Mouse (Mus musculus): ENCODE data around the gene Draxin. TPM values are rescaled to one million over a fixed set of nuclear protein-coding genes. Genes with fewer than 3 reads are reported as not detected.
A peak's percentile ranks its signal among the peaks of the same experiment; 100 is the strongest.

Gene Draxin
- total and polyA plus RNA-seq, 3 experiments = 0.04 TPM; not detected in 2

DNA sequence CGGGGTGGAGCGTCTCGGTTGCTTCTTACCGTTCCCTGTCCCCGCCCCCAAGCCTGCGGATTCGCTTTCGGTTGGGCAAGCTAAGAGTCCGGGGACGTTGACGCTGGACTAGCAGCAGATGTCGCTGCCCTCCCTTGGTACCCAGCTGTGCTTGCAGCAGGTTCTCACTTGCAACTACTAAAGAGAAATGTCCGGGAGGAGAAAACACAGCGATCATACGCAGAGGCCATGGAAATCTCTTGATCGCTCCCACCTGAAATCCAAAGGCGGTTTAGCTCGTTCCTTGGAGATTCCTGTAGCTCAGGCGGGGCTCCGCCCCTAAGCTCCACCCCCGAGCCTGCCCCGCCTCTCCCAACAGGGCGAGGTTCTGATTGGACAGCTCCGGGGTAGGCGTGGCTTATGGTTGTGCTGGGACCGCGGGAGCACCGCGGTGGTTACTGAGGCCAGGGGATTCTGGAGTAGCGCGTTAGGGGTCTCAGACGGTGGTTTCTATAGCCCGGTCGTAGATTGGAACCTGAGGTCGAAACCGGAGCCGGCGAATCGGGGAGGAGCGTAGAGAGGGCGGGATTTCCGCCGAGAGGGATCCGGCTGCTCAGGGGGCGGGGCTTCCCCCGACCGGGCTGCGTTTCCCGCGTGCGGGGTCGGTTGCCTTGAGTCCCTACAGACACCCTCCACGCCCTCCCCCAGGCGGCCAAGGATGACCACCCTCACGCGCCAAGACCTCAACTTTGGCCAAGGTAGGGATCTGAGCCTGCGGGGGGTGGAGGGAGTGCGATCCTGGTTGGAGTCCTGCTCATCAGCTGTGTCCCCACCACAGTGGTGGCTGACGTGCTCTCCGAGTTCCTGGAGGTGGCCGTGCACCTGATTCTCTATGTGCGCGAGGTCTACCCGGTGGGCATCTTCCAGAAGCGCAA lies 9.9 kb upstream of the Draxin start (continued):
- TF ChIP-seq JUND (conservative IDR thresholded peaks at IDR 0.05; ENCODE audit: low read depth, low read length) = no peak

DNA sequence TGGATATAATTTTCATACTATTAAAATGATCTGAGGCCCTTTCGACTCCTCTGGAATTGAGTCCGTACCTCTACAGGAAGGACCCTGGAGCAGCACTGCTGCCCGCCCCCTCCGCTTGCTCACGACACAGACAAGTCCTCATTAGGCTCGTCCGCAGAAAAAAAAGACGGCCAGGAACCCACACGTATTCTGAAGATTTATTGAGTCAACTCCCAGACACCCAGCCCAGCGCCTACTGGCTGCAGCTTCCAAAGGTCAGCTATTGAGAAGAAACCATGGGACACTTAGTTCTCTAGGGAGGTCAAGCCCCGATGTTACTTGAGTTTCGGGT lies 9.2 kb upstream of the Draxin start:
- Histone ChIP-seq H3K79me2 (replicated peaks; ENCODE audit: control insufficient read depth, extremely low read depth, insufficient read depth, poor library complexity, severe bottlenecking) (no peaks in the 10 kb centered on the region; the same call in 1 of the 2 replicates), H3K27me3 (replicated peaks) (peaks cover 34% of the 10 kb centered on the region), H3K27ac (ENCODE audit: insufficient read depth, low read depth) (no peak overlapping the region), H3K4me3 (replicated peaks in 1 of 3; ENCODE audit: low read depth in 2 of 3, low read length in 2 of 3, poor library complexity in 1 of 3) (peak overlapping the region; percentile 77 to 85 (median 83)), H3K9ac (ENCODE audit: insufficient read depth, low read depth) (peak overlapping the region; percentile 61), H3K36me3 (replicated peaks in 1 of 2; ENCODE audit: control insufficient read depth in 1 of 2, insufficient read depth in 1 of 2, low read length in 1 of 2) (peaks cover 5 to 21% of the 10 kb centered on the region in 2 experiments), H3K4me2 (ENCODE audit: insufficient read depth, low read depth, poor library complexity, severe bottlenecking) (peak overlapping the region; percentile 96), H3K9me3 (replicated peaks; ENCODE audit: low read length) (no peaks in the 10 kb centered on the region), H3K4me1 (ENCODE audit: control insufficient read depth in 1 of 2, insufficient read depth in 2 of 2) (peaks cover under 1 to 6% of the 10 kb centered on the region in 2 experiments; a peak in 2 of 4 replicates)
- DNase-seq (ENCODE audit: extremely low read depth) = no peak
- in situ Hi-C loops (cut with MboI; ENCODE audit: low pct_ligation_motif_present, low pct_unique_long_range_greater_than_20kb, low sequenced_read_pairs) = no loop called here
- dilution Hi-C loops (cut with MboI; ENCODE audit: extremely low pct_ligation_motif_present, extremely low pct_unique_long_range_greater_than_20kb, low sequenced_read_pairs) = no loop called here
- TF ChIP-seq PAX5 (IDR thresholded peaks at IDR 0.05; ENCODE audit: low read length) = no peak
- TF ChIP-seq ZC3H11A (IDR thresholded peaks at IDR 0.05; ENCODE audit: low read depth, low read length) = no peak
- TF ChIP-seq TBP (conservative IDR thresholded peaks at IDR 0.05; ENCODE audit: low read depth, low read length) = no peak
- no peak for TF ChIP-seq GABPA (IDR thresholded peaks at IDR 0.05; ENCODE audit: insufficient replicate concordance, low read depth, low read length)
- peak; percentile 53 for TF ChIP-seq ZNF384 (IDR thresholded peaks at IDR 0.05; ENCODE audit: low read depth, low read length)
- no peak for TF ChIP-seq USF1 (IDR thresholded peaks at IDR 0.05; ENCODE audit: low read depth, low read length)
- no peak for TF ChIP-seq UBTF (IDR thresholded peaks at IDR 0.05; ENCODE audit: low read depth, low read length)
- no peak for TF ChIP-seq JUND (conservative IDR thresholded peaks at IDR 0.05; ENCODE audit: low read depth, low read length)
- peak; percentile 75 for TF ChIP-seq IRF4 (IDR thresholded peaks at IDR 0.05; ENCODE audit: low read depth, low read length)
- TF ChIP-seq NRF1 (IDR thresholded peaks at IDR 0.05; ENCODE audit: low read depth, low read length) = no peak
- no peak for TF ChIP-seq MAZ (IDR thresholded peaks at IDR 0.05; ENCODE audit: low read depth, low read length)
- peak; percentile 56; the same call in 1 of the 2 replicates for TF ChIP-seq ELF1 (IDR thresholded peaks at IDR 0.05; ENCODE audit: low read depth, low read length)
- TF ChIP-seq MEF2A (IDR thresholded peaks at IDR 0.05; ENCODE audit: borderline replicate concordance, low read depth, low read length) = no peak
- no peak for TF ChIP-seq MAFK (IDR thresholded peaks at IDR 0.05; ENCODE audit: insufficient replicate concordance, low read length)
- TF ChIP-seq MXI1 (IDR thresholded peaks at IDR 0.05; ENCODE audit: low read depth, low read length) = no peak
- TF ChIP-seq NELFE (IDR thresholded peaks at IDR 0.05; ENCODE audit: low read depth, low read length) = no peak; the same call in 1 of the 2 replicates
- TF ChIP-seq CHD1 (IDR thresholded peaks at IDR 0.05; ENCODE audit: low read depth, low read length) = no peak
- no peak for TF ChIP-seq ZMIZ1 (IDR thresholded peaks at IDR 0.05; ENCODE audit: low read depth, low read length)
- TF ChIP-seq BHLHE40 (IDR thresholded peaks at IDR 0.05; ENCODE audit: low read depth, low read length) = no peak
- TF ChIP-seq CTCF (conservative IDR thresholded peaks at IDR 0.05 in 1 of 2, IDR thresholded peaks at IDR 0.05 in 1 of 2; ENCODE audit: low read depth in 2 of 2, low read length in 2 of 2) = no peak
- TF ChIP-seq POLR2A (IDR thresholded peaks at IDR 0.05; ENCODE audit: low read depth, low read length) = no peak
- TF ChIP-seq SIN3A (IDR thresholded peaks at IDR 0.05; ENCODE audit: low read length) = no peak
- no peak for TF ChIP-seq POLR2AphosphoS2 (IDR thresholded peaks at IDR 0.05; ENCODE audit: low read depth, low read length)
- TF ChIP-seq RCOR1 (conservative IDR thresholded peaks at IDR 0.05; ENCODE audit: low read depth, low read length) = no peak
- no peak for TF ChIP-seq KAT2A (IDR thresholded peaks at IDR 0.05; ENCODE audit: insufficient replicate concordance, low read length)
- no peak for TF ChIP-seq SMC3 (IDR thresholded peaks at IDR 0.05; ENCODE audit: low read depth, low read length)
- no peak for TF ChIP-seq USF2 (conservative IDR thresholded peaks at IDR 0.05; ENCODE audit: low read depth, low read length)
- no peak for TF ChIP-seq HCFC1 (IDR thresholded peaks at IDR 0.05; ENCODE audit: low read depth, low read length)
- TF ChIP-seq ETS1 (conservative IDR thresholded peaks at IDR 0.05; ENCODE audit: low read depth, low read length) = 0 out of 2 replicates have a peak, but pooled peaks have one; percentile 19
- TF ChIP-seq MYC (IDR thresholded peaks at IDR 0.05; ENCODE audit: low read depth, low read length) = no peak
- TF ChIP-seq TCF12 (IDR thresholded peaks at IDR 0.05; ENCODE audit: low read depth, low read length) = 0 out of 2 replicates have a peak, but pooled peaks have one; percentile 44
- no peak for TF ChIP-seq E2F4 (IDR thresholded peaks at IDR 0.05; ENCODE audit: insufficient replicate concordance, low read depth, low read length)
- peak; percentile 59; the same call in 1 of the 2 replicates for TF ChIP-seq EP300 (IDR thresholded peaks at IDR 0.05; ENCODE audit: low read length)
- TF ChIP-seq MAX (IDR thresholded peaks at IDR 0.05; ENCODE audit: low read length) = no peak
- TF ChIP-seq CHD2 (IDR thresholded peaks at IDR 0.05; ENCODE audit: low read length) = no peak
- TF ChIP-seq ZKSCAN1 (IDR thresholded peaks at IDR 0.05; ENCODE audit: borderline replicate concordance, low read depth, low read length) = no peak
- TF ChIP-seq JUN (IDR thresholded peaks at IDR 0.05; ENCODE audit: insufficient read depth, low read depth, low read length) = no peak
